Mouse (Mus musculus) hindbrain, embryonic 10.5 days (tissue): Measurements from ENCODE around the gene Klf3. TPM values are rescaled to one million over a fixed set of nuclear protein-coding genes. Genes with fewer than 3 reads are reported as not detected.

Experiments used
- DNase-seq: peaks from one replicate; pipeline ENCODE4 v3.0.0-alpha.2; 2017; ENCODE audit warnings: low spot score
- H3K27ac ChIP-seq: fragments of 300-500 bp; sonication (generic); 2 replicates; pipeline ENCODE4 v1.5.1; 2016; ENCODE audit warnings: mild to moderate bottlenecking, moderate library complexity
- H3K27me3 ChIP-seq: fragments of 300-500 bp; sonication (generic); 2 replicates; pipeline ENCODE4 v1.6.1; 2016; ENCODE audit warnings: mild to moderate bottlenecking; ENCODE audit not compliant: poor library complexity, insufficient read depth, severe bottlenecking
- H3K36me3 ChIP-seq: fragments of 300-500 bp; sonication (generic); 2 replicates; pipeline ENCODE4 v1.6.1; 2016; ENCODE audit warnings: mild to moderate bottlenecking, moderate library complexity
- H3K4me1 ChIP-seq: fragments of 300-500 bp; sonication (generic); replicated peaks from 2 replicates; pipeline ENCODE4 v1.6.1; 2016; ENCODE audit warnings: mild to moderate bottlenecking
- H3K4me3 ChIP-seq: fragments of 300-500 bp; sonication (generic); 2 replicates; pipeline ENCODE4 v1.5.1; 2016; ENCODE audit warnings: mild to moderate bottlenecking, moderate library complexity
- H3K9me3 ChIP-seq: fragments of 300-500 bp; sonication (generic); 2 replicates; pipeline ENCODE4 v1.6.1; 2016; ENCODE audit warnings: mild to moderate bottlenecking, moderate library complexity
- WGBS: fragments of 180-500 bp; shearing (Covaris S2); methylation state at CpG from one replicate; pipeline ENCODE4 v1.1.7; 2016; 5-methylcytosine and 5-hydroxymethylcytosine counted together
- polyA plus RNA-seq: library from polyadenylated mRNA; unstranded; fragments of >200 nt; fragmentation: Nextera tagmentation; extraction: Ambion mirVana; gene quantifications from 2 replicates; pipeline ENCODE4 v1.2.1, GENCODE M21; 2016

Klf3 gene
- polyA plus RNA-seq, 1 experiment from 2014 or later: 57.1 TPM

GRCm38 (mm10) chr5:64812124-64812982 lies 9.2 kb downstream of the Klf3 start:
- peaks cover 40% of the 10 kb centered on the region for H3K36me3 ChIP-seq
- no peaks in the 10 kb centered on the region for H3K27me3 ChIP-seq
- peaks cover 66% of the 10 kb centered on the region for H3K4me1 ChIP-seq
- WGBS: 17% methylated on average over 22 of the region's 22 CpGs
- DNase-seq: no peak
- H3K4me3 ChIP-seq: peak overlapping the region; percentile 43
- no peaks in the 10 kb centered on the region for H3K9me3 ChIP-seq
- H3K27ac ChIP-seq: peak overlapping the region; percentile 93

GRCm38 (mm10) chr5:64812983-64813304 lies 9.8 kb downstream of the Klf3 start:
- no peaks in the 10 kb centered on the region for H3K27me3 ChIP-seq
- no peak for DNase-seq
- peak overlapping the region; percentile 93 for H3K27ac ChIP-seq
- 34% methylated on average over 4 of the region's 4 CpGs for WGBS
- peak overlapping the region; percentile 43; the same call in 1 of the 2 replicates for H3K4me3 ChIP-seq
- H3K36me3 ChIP-seq: peaks cover 45% of the 10 kb centered on the region
- H3K9me3 ChIP-seq: no peaks in the 10 kb centered on the region
- peaks cover 60% of the 10 kb centered on the region for H3K4me1 ChIP-seq

DNA sequence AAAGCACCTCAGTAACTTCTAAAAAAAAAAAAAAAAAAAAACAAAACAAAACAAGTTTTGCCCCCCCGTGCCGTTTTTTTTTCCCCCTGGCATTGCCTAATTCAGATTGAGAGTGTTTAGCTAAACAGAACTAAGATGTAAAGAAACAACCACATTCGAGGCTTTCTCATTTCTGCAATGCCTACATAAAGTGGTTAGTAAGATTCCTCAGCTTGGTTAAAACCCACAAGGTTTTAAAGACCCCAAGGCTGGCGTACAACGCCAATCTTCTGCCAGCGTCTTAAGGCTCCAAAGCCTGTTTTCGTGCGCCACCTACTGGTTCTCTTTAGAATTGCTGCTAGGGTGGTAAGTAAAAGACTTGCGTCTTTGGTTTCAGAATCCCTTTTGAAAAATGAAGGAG lies 10.2 kb downstream of the Klf3 start:
- WGBS: 13% methylated on average over 9 of the region's 9 CpGs
- no peaks in the 10 kb centered on the region for H3K9me3 ChIP-seq
- no peaks in the 10 kb centered on the region for H3K27me3 ChIP-seq
- peaks cover 50% of the 10 kb centered on the region for H3K36me3 ChIP-seq
- no peak overlapping the region for H3K4me3 ChIP-seq
- peak; percentile 85 for DNase-seq
- H3K4me1 ChIP-seq: peaks cover 56% of the 10 kb centered on the region
- H3K27ac ChIP-seq: no peak overlapping the region

GRCm38 (mm10) chr5:64814416-64814815 lies 11.2 kb downstream of the Klf3 start:
- Histone ChIP-seq H3K27me3 (no peaks in the 10 kb centered on the region), H3K27ac (no peak overlapping the region), H3K9me3 (no peaks in the 10 kb centered on the region), H3K4me3 (no peak overlapping the region), H3K36me3 (peaks cover 50% of the 10 kb centered on the region), H3K4me1 (peaks cover 45% of the 10 kb centered on the region)
- no peak for DNase-seq
- 90% methylated on average over 7 of the region's 7 CpGs for WGBS

GRCm38 (mm10) chr5:64815631-64816030 lies 12.4 kb downstream of the Klf3 start:
- Histone ChIP-seq H3K36me3 (peaks cover 55% of the 10 kb centered on the region), H3K4me3 (no peak overlapping the region), H3K4me1 (peaks cover 33% of the 10 kb centered on the region), H3K27ac (no peak overlapping the region), H3K27me3 (no peaks in the 10 kb centered on the region), H3K9me3 (no peaks in the 10 kb centered on the region)
- 90% methylated on average over 8 of the region's 8 CpGs for WGBS
- DNase-seq: no peak

DNA sequence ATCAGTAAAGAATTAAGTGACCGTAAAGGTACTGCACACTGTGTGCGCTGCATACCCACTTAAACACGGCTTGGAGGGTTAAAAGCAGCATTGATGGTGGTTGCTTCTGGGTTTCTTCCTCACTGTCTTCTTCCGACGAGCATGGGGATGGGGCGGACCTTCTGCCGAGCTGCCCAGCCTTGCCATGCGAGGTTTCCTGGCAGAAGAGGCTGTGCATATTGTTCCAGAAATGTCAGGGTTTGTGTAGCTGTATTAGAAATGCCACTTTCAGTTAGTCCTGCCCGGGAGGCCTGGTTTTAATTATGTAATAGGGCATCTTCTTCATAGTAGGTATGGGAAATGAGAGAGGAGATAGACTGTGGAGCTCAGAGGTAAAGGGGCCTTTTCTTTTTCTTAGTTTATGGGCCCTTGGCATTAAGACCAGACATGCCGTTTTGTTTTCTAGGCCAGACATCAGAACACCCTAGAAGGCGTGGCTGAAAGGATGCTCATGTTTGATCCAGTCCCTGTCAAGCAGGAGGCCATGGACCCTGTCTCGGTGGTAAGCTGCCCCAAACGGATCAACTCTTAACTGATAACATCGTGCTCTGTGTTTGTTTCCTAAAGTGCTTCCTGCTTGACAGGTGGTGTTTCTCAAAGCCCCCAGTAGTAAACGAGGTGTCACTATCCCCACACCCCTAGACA lies 13.2 kb downstream of the Klf3 start:
- no peak for DNase-seq
- Histone ChIP-seq H3K36me3 (peaks cover 63% of the 10 kb centered on the region), H3K4me1 (peaks cover 25% of the 10 kb centered on the region), H3K27me3 (no peaks in the 10 kb centered on the region), H3K9me3 (no peaks in the 10 kb centered on the region), H3K4me3 (no peak overlapping the region), H3K27ac (no peak overlapping the region)
- WGBS: 87% methylated on average over 15 of the region's 15 CpGs

- no peak for DNase-seq
Measured at GRCm38 (mm10) chr5:64816974-64817296, 13.7 kb downstream of the Klf3 start.

DNA sequence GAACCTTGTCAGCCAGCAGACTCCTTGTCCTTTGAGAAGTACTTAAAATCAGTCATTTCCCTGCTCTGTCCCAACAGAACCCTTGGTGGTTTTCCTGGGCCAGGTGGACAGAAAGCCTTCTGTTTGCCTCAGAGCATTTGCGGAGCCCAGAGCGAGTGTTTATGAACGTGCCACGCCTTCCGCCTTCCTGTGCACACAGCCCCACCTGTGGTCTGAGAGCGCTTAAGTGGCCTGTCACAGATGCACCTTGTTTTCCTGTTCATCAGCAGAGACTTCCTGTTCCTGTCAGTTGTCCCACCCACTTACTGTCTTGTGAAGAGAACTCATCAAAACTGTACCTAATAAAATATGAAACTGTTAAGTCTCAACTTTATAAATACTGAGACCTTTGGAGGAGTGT lies 16.2 kb downstream of the Klf3 start:
- no peak overlapping the region for H3K27ac ChIP-seq
- H3K36me3 ChIP-seq: peaks cover 92% of the 10 kb centered on the region
- H3K4me3 ChIP-seq: no peak overlapping the region
- WGBS: 91% methylated on average over 6 of the region's 6 CpGs
- no peaks in the 10 kb centered on the region for H3K27me3 ChIP-seq
- no peaks in the 10 kb centered on the region for H3K9me3 ChIP-seq
- DNase-seq: no peak
- no peaks in the 10 kb centered on the region for H3K4me1 ChIP-seq

More at GRCm38 (mm10) chr5:64816974-64817296, 13.7 kb downstream of the Klf3 start:
- no peak overlapping the region for H3K27ac ChIP-seq
- peaks cover 68% of the 10 kb centered on the region for H3K36me3 ChIP-seq
- H3K4me3 ChIP-seq: no peak overlapping the region
- no peaks in the 10 kb centered on the region for H3K9me3 ChIP-seq
- 88% methylated on average over 8 of the region's 8 CpGs for WGBS
- H3K4me1 ChIP-seq: peaks cover 20% of the 10 kb centered on the region
- H3K27me3 ChIP-seq: no peaks in the 10 kb centered on the region

DNA sequence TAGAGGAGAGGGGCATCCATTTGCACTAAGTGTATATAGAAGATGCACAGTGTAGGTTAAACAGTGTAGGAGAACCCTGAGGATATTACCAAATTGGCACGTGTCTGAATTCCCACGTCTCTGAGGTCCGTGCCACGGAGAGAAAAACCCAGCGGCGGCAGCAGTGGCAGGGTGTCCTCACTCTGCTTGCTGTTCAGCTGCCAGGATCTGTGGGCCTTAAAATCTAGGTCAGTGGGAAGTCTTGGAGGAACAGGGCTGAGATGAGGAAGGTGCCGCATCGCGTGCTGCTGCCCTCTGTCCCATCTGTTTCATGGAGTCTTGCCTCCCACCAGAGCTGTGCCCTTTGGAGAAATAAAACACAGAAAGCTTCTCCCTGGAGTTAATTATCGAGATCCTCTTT lies 16.9 kb downstream of the Klf3 start:
- WGBS: 96% methylated on average over 10 of the region's 10 CpGs
- H3K9me3 ChIP-seq: no peaks in the 10 kb centered on the region
- H3K4me3 ChIP-seq: no peak overlapping the region
- DNase-seq: no peak
- no peak overlapping the region for H3K27ac ChIP-seq
- no peaks in the 10 kb centered on the region for H3K27me3 ChIP-seq
- no peaks in the 10 kb centered on the region for H3K4me1 ChIP-seq
- H3K36me3 ChIP-seq: peaks cover 97% of the 10 kb centered on the region

GRCm38 (mm10) chr5:64821294-64821693 lies 18.1 kb downstream of the Klf3 start:
- Histone ChIP-seq H3K9me3 (no peaks in the 10 kb centered on the region), H3K27ac (no peak overlapping the region), H3K4me1 (no peaks in the 10 kb centered on the region), H3K4me3 (no peak overlapping the region), H3K36me3 (peaks cover 98% of the 10 kb centered on the region), H3K27me3 (no peaks in the 10 kb centered on the region)
- 94% methylated on average over 2 of the region's 2 CpGs for WGBS
- no peak for DNase-seq

DNA sequence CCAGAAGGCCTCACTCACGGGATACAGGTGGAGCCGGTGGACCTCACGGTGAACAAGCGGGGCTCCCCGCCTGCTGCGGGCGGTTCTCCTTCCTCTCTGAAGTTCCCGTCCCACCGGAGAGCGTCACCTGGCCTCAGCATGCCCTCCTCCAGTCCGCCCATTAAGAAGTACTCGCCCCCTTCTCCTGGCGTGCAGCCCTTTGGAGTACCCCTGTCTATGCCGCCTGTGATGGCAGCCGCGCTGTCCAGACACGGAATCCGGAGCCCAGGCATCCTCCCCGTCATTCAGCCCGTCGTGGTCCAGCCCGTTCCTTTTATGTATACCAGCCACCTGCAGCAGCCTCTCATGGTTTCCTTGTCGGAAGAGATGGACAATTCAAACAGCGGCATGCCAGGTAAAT lies 18.8 kb downstream of the Klf3 start:
- no peak for DNase-seq
- WGBS: 96% methylated on average over 24 of the region's 24 CpGs
- H3K9me3 ChIP-seq: no peaks in the 10 kb centered on the region
- no peaks in the 10 kb centered on the region for H3K27me3 ChIP-seq
- no peaks in the 10 kb centered on the region for H3K4me1 ChIP-seq
- no peak overlapping the region for H3K27ac ChIP-seq
- H3K36me3 ChIP-seq: peaks cover 98% of the 10 kb centered on the region
- no peak overlapping the region for H3K4me3 ChIP-seq

DNA sequence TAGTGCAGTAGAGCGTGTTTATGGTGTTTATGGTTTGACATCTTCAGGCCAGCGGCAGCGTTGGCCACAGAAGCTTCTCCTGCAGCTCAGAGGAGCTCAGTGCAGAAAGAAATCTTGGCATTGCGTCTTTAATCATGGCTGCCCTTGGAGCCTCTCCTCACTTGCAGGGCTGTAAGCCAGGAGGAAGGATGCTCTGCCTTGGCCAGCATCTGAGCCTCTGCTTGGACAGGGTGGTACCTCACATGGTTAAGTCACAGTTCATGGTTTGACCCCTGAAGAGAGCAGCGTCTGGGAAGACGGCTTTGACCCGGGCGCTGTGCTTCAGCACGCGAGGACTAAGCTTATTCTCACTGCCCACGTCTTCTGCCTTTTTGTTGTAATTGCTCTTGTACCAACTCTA lies 20.2 kb downstream of the Klf3 start:
- no peak for DNase-seq
- Histone ChIP-seq H3K27me3 (no peaks in the 10 kb centered on the region), H3K36me3 (peaks cover 98% of the 10 kb centered on the region), H3K27ac (no peak overlapping the region), H3K4me3 (no peak overlapping the region), H3K9me3 (no peaks in the 10 kb centered on the region), H3K4me1 (no peaks in the 10 kb centered on the region)
- WGBS: 96% methylated on average over 11 of the region's 11 CpGs

GRCm38 (mm10) chr5:64824765-64825164 lies 21.6 kb downstream of the Klf3 start:
- no peak for DNase-seq
- Histone ChIP-seq H3K9me3 (no peaks in the 10 kb centered on the region), H3K4me3 (no peak overlapping the region), H3K27me3 (no peaks in the 10 kb centered on the region), H3K4me1 (no peaks in the 10 kb centered on the region), H3K36me3 (peaks cover 98% of the 10 kb centered on the region), H3K27ac (no peak overlapping the region)
- 95% methylated on average over 3 of the region's 3 CpGs for WGBS
